Mouse (Mus musculus) hindbrain, postnatal 0 days (tissue): ENCODE measurements around the gene Eefsec. TPM values are rescaled to one million over a fixed set of nuclear protein-coding genes. Genes with fewer than 3 reads are reported as not detected.

Source experiments
- ATAC-seq: fragments of 200-750 bp; cut with Nextera tagmentation; 2 replicates; pipeline ENCODE4 v1.8.0; 2017; ENCODE audit warnings: mild to moderate bottlenecking, moderate TSS enrichment, moderate library complexity
- DNase-seq: peaks from one replicate; pipeline ENCODE4 v3.0.0-alpha.2; 2015; ENCODE audit warnings: low spot score
- H3K27ac ChIP-seq: fragments of 300-500 bp; sonication (generic); 2 replicates; pipeline ENCODE4 v1.5.1; 2014; ENCODE audit warnings: mild to moderate bottlenecking
- H3K27me3 ChIP-seq: fragments of 300-500 bp; sonication (generic); 2 replicates; pipeline ENCODE4 v1.6.1; 2014; ENCODE audit warnings: low read length, mixed read lengths; ENCODE audit not compliant: insufficient read depth
- H3K36me3 ChIP-seq: fragments of 300-500 bp; sonication (generic); 2 replicates; pipeline ENCODE4 v1.6.1; 2014; ENCODE audit warnings: low read length, mixed read lengths; ENCODE audit not compliant: insufficient read depth
- H3K4me1 ChIP-seq: fragments of 300-500 bp; sonication (generic); 2 replicates; pipeline ENCODE4 v1.6.1; 2014; ENCODE audit warnings: antibody characterized with exemption, low read length, mixed read lengths; ENCODE audit not compliant: insufficient read depth
- H3K4me2 ChIP-seq: fragments of 300-500 bp; sonication (generic); 2 replicates; pipeline ENCODE4 v1.6.1; 2014; ENCODE audit warnings: low read depth, mild to moderate bottlenecking, low read length, moderate library complexity, mixed read lengths
- H3K4me3 ChIP-seq: fragments of 300-500 bp; sonication (generic); 2 replicates; pipeline ENCODE4 v1.5.1; 2014; ENCODE audit warnings: low read length
- H3K9ac ChIP-seq: fragments of 300-500 bp; sonication (generic); replicated peaks from 2 replicates; pipeline ENCODE4 v1.6.1; 2014; ENCODE audit warnings: mild to moderate bottlenecking, low read length, moderate library complexity, mixed read lengths
- H3K9me3 ChIP-seq: fragments of 300-500 bp; sonication (generic); 2 replicates; pipeline ENCODE4 v1.6.1; 2016; ENCODE audit warnings: low read length, mixed read lengths
- CTCF ChIP-seq: IDR thresholded peaks from 2 replicates; pipeline ENCODE4 v1.5.1; 2016; ENCODE audit warnings: antibody characterized with exemption, control low read depth, low read depth
- WGBS: fragments of 180-500 bp; shearing (Covaris S2); extraction: QIAGEN DNeasy Blood & Tissue Kit; methylation state at CpG from one replicate; pipeline ENCODE4 v1.1.7; 2014; 5-methylcytosine and 5-hydroxymethylcytosine counted together
- polyA plus RNA-seq: library from polyadenylated mRNA; unstranded; fragments of >200 nt; fragmentation: Nextera tagmentation; extraction: Ambion mirVana; gene quantifications from 2 replicates; pipeline ENCODE4 v1.2.1, GENCODE M21; 2015
- total RNA-seq: library from RNA; depleted of rRNA; stranded (reverse); fragments of >200 nt; gene quantifications from 2 replicates; pipeline ENCODE4 v1.2.3, GENCODE M21; 2014

Gene Eefsec
- total and polyA plus RNA-seq, 2 experiments from 2014 or later, result 20.6 to 25.6 TPM

DNA sequence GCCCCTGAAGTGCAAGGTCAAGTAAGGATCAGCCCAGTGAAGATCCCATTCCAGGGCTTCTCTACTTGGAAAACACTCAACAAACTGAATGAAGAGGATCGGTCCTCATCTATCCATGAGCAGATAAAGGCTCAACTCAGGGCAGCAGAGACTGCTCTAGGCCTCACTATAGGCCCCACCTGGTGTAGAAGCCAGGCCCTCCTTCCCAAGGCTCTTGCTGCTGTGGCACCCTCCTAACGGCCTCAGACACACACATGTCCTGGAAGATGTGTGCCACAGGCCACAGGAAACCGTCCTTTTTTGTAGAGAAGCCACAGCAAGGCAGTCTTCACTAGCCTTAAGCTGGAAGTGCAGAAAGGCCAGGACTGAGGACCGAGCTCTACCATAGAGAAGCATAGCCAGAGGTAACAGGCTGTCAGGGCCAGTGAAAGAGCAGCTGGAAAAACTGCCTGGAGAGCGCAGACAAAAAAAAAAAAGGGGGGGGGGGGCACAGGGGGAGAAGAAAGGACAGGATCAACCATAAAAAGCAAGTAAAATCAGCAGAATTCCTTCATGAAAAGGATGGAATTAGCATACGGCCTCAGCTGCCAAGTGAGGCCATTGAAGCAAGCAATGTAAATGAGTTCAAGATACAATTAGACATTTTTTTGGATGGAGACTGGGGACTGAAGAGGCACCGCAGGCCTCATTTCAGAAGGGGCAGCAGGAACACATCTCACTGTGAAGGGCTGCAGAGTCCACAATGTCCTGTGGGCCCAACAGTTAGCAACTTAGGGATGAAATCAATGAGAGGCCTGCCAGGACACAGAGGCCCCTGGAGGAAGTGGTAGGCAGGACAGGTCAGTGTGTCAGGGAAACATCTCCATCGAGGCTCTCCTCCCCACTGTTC is 58.3 kb downstream of the Eefsec start:
- 24% methylated on average over 8 of the region's 8 CpGs for WGBS
- Histone ChIP-seq H3K4me2 (no peak overlapping the region), H3K9me3 (no peaks in the 10 kb centered on the region), H3K4me1 (peaks cover 3% of the 10 kb centered on the region), H3K36me3 (no peaks in the 10 kb centered on the region), H3K27ac (peak overlapping the region; percentile 69), H3K9ac (no peak overlapping the region), H3K27me3 (no peaks in the 10 kb centered on the region), H3K4me3 (no peak overlapping the region)
- DNase-seq (peak; percentile 68), ATAC-seq (peak; percentile 82)
- peak; percentile 35 for TF ChIP-seq CTCF

DNA sequence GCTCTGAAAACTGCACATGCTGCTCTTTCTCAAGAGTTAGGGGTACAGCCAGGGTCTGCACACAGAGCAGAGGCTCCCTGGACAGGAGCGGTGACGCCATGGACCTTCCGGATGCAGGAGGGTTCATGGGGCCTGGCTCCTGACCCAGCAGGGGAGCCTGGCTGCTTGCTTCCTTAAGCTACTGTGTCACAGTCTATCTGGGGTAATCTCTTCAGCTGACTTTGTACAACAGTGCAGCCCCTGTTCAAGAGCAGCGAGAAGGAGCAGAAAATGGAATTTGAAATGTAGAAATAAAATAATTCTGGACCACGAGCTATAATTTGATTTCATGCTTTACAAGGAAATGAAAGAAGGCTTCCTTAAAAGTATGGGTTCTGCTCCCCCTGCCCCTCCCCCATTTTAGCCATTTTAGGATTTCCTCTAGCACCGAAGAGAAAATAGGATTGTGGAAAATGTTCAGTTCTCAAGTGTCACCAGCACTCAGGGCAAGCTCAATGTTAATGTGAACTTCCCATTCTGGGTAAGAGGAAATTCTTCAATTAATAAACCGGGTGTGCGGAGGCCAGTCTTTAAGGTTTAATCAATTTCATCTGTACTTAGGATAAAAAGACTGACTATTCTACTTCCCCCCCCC is 61.8 kb downstream of the Eefsec start:
- H3K9ac ChIP-seq, result no peak overlapping the region
- no peaks in the 10 kb centered on the region for H3K9me3 ChIP-seq
- WGBS, result 73% methylated on average over 8 of the region's 8 CpGs
- TF ChIP-seq CTCF, result no peak
- H3K4me1 ChIP-seq, result peaks cover 3% of the 10 kb centered on the region
- ATAC-seq (no peak), DNase-seq (no peak)
- no peaks in the 10 kb centered on the region for H3K27me3 ChIP-seq
- H3K4me2 ChIP-seq, result no peak overlapping the region
- H3K36me3 ChIP-seq, result no peaks in the 10 kb centered on the region
- no peak overlapping the region for H3K27ac ChIP-seq
- no peak overlapping the region for H3K4me3 ChIP-seq

DNA sequence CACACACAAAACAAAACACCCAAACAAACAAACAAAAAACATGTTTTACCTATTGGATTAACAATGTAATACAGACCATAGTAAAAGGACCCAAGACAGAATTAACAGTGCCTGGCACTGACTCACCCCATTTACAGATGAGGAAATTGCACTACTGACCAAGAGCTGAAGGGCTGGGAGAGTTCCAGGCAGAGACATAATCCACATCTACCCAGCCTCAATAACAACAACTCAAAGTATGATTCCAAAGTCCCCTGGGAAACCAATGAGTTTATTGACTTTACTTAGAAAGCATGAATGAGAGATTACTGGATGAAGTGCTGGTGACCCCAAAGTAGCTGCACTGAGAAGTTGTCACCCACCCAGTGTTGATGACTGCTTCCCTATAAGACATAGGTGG is 62.6 kb downstream of the Eefsec start:
- TF ChIP-seq CTCF, result no peak
- no peak overlapping the region for H3K9ac ChIP-seq
- H3K27me3 ChIP-seq, result no peaks in the 10 kb centered on the region
- H3K36me3 ChIP-seq, result no peaks in the 10 kb centered on the region
- no peaks in the 10 kb centered on the region for H3K9me3 ChIP-seq
- H3K4me3 ChIP-seq, result no peak overlapping the region
- no peak for ATAC-seq
- DNase-seq, result no peak
- no peak overlapping the region for H3K4me2 ChIP-seq
- no peak overlapping the region for H3K27ac ChIP-seq
- peaks cover 3% of the 10 kb centered on the region for H3K4me1 ChIP-seq

DNA sequence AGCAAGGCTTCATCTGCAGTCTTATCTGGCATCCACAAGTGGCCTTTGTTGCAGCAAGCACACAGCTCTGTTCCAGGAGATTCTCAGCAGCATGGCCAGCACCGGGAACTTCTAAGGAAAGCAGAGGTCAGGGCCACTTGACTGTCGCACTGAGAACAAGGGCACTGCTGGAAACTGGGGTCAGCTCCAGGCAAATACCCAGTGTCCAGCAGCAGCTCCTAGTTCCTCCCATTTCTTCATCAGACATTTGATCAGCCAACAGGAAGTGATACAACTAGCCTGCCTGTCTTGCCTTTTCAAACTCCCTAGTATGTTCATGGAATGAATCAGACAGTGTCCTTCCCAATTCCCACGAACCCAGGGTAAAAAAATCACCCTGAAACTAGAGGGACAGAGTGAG is 66.6 kb downstream of the Eefsec start:
- Histone ChIP-seq H3K4me1 (no peaks in the 10 kb centered on the region), H3K27ac (no peak overlapping the region), H3K27me3 (no peaks in the 10 kb centered on the region), H3K4me3 (no peak overlapping the region), H3K4me2 (no peak overlapping the region), H3K9ac (no peak overlapping the region), H3K36me3 (no peaks in the 10 kb centered on the region), H3K9me3 (no peaks in the 10 kb centered on the region)
- WGBS, result 35% methylated on average over 3 of the region's 3 CpGs
- no peak for ATAC-seq
- no peak for DNase-seq
- TF ChIP-seq CTCF, result no peak

DNA sequence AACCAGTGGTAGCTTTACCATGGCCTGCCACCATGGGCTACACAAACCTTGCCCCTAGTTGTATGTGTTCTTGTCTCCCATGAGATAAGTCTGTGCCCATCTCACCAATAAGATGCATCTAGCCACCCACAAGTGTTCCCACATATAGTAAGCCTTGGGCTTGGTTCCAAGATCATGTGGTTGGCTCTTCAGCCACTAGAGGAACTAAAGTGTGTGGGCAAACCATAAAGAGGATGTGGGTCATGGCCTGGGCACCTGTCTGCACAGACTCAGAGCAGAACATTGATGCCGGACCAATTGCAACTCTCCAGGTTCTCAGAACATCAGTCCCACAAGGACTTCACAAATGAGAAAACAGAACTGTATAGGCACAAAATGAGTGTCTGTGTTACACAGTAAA is 67.5 kb downstream of the Eefsec start:
- H3K4me1 ChIP-seq, result no peaks in the 10 kb centered on the region
- H3K4me2 ChIP-seq, result no peak overlapping the region
- no peaks in the 10 kb centered on the region for H3K27me3 ChIP-seq
- H3K4me3 ChIP-seq, result no peak overlapping the region
- TF ChIP-seq CTCF, result no peak
- 84% methylated on average over 1 of the region's 1 CpGs for WGBS
- no peak overlapping the region for H3K27ac ChIP-seq
- ATAC-seq (no peak), DNase-seq (no peak)
- H3K9ac ChIP-seq, result no peak overlapping the region
- no peaks in the 10 kb centered on the region for H3K9me3 ChIP-seq
- H3K36me3 ChIP-seq, result no peaks in the 10 kb centered on the region

DNA sequence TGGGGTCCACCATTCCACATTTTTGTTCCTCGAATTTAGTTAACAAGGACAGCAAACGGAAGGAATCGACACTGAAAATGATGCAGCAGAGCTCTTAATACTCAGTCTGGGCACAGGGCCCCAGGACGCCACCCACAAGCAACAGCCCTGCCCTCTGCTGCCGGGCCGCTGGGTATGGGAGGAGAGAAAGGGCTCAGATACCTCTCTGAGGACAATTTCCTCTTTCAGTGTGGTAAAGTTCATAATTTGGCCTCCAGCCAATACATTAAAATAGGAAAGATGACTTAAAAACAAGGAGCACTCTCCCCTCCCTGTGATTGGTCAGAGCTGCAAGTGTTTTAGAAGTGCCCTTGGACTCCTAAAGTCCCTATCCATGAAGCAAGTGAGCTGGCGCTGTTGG is 72.1 kb downstream of the Eefsec start:
- no peak overlapping the region for H3K4me3 ChIP-seq
- 0 out of 2 replicates have a peak, but pooled peaks cover 4% of the 10 kb centered on the region for H3K4me1 ChIP-seq
- no peak for ATAC-seq
- TF ChIP-seq CTCF, result no peak
- H3K4me2 ChIP-seq, result no peak overlapping the region
- WGBS, result 56% methylated on average over 7 of the region's 7 CpGs
- no peaks in the 10 kb centered on the region for H3K36me3 ChIP-seq
- no peak overlapping the region for H3K27ac ChIP-seq
- no peak for DNase-seq
- no peak overlapping the region for H3K9ac ChIP-seq
- no peaks in the 10 kb centered on the region for H3K27me3 ChIP-seq
- no peaks in the 10 kb centered on the region for H3K9me3 ChIP-seq
